9 mouse cellular contexts compared by ENCODE assay signal in the genomic region with DNA sequence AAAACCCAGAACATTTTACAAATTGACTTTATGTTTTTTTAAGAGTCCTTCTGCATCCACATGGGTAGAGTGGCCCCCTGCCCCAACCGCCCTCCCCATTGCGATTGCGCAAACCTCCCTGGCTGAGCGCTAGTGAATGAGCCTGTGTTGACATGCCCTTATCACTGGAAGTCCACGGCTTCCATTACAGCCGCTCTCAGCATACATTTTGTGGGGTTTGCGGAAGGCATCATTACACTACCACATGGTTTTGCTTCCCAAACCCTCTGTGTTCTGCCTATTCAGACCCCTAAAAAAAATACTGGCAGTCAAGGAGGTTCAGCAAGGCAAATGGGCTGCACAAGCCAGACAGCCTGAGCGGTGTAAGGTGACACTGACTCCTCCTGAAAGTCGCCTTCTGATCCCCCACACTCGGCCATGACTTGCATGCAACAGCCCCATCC. TPM values are rescaled to one million over a fixed set of nuclear protein-coding genes. Genes with fewer than 3 reads are reported as not detected.
DNase-seq lines count a peak whose midpoint lies in the region; ATAC-seq and TF ChIP-seq lines count a peak whose summit lies in the region.
"Had no signal": no experiment of that assay in that cellular context is flagged by ENCODE, and none has a peak within 500 bp of the region (broad histone marks: within the 10 kb centered on the region; RNA-seq: fewer than 3 reads in every experiment).

No protein-coding gene starts in this region.

- no peak overlapping the region for H3K4me3 ChIP-seq in hindbrain, embryonic 10.5 days
- no peak overlapping the region for H3K4me3 ChIP-seq in hindbrain, embryonic 16.5 days (ENCODE audit: low read length)
- no peak overlapping the region for H3K4me3 ChIP-seq in intestine, embryonic 15.5 days (replicated peaks)
- H3K4me3 ChIP-seq in liver, postnatal 0 days (ENCODE audit: low read depth, low read length), result no peak overlapping the region
- no peak overlapping the region for H3K4me3 ChIP-seq in forebrain, embryonic 16.5 days (replicated peaks; ENCODE audit: low read length)
- H3K4me3 ChIP-seq: megakaryocyte, embryonic 14.5 days; neural tube, embryonic 12.5 days had no signal

- H3K9me3 ChIP-seq in hindbrain, embryonic 10.5 days, result no peaks in the 10 kb centered on the region
- no peaks in the 10 kb centered on the region for H3K9me3 ChIP-seq in hindbrain, embryonic 16.5 days (ENCODE audit: control insufficient read depth, low read length)
- H3K9me3 ChIP-seq in intestine, embryonic 15.5 days, result no peaks in the 10 kb centered on the region
- H3K9me3 ChIP-seq in liver, postnatal 0 days (ENCODE audit: low read length), result no peaks in the 10 kb centered on the region
- H3K9me3 ChIP-seq in forebrain, embryonic 16.5 days (ENCODE audit: control insufficient read depth, low read length), result no peaks in the 10 kb centered on the region
- H3K9me3 ChIP-seq: megakaryocyte, embryonic 14.5 days; neural tube, embryonic 12.5 days had no signal

- no peak overlapping the region for H3K9ac ChIP-seq in hindbrain, embryonic 16.5 days (ENCODE audit: low read depth, low read length)
- no peak overlapping the region for H3K9ac ChIP-seq in intestine, embryonic 15.5 days
- H3K9ac ChIP-seq in liver, postnatal 0 days (replicated peaks), result peak overlapping the region; percentile 26; the same call in 1 of the 2 replicates
- H3K9ac ChIP-seq in forebrain, embryonic 16.5 days (replicated peaks; ENCODE audit: low read depth, low read length), result no peak overlapping the region
- H3K9ac ChIP-seq: neural tube, embryonic 12.5 days had no signal

- H3K4me1 ChIP-seq in hindbrain, embryonic 10.5 days (replicated peaks), result peaks cover 5% of the 10 kb centered on the region; the same call in 1 of the 2 replicates
- no peaks in the 10 kb centered on the region for H3K4me1 ChIP-seq in hindbrain, embryonic 16.5 days (ENCODE audit: control insufficient read depth, insufficient read depth, low read depth, low read length)
- H3K4me1 ChIP-seq in intestine, embryonic 15.5 days (replicated peaks), result peaks cover 16% of the 10 kb centered on the region; the same call in 1 of the 2 replicates
- H3K4me1 ChIP-seq in liver, postnatal 0 days (ENCODE audit: insufficient read depth), result peaks cover 32% of the 10 kb centered on the region
- H3K4me1 ChIP-seq in forebrain, embryonic 16.5 days (replicated peaks; ENCODE audit: control insufficient read depth, insufficient read depth, low read length), result no peaks in the 10 kb centered on the region
- H3K4me1 ChIP-seq: neural tube, embryonic 12.5 days had no signal

- no peak for ATAC-seq in hindbrain, embryonic 16.5 days
- peak; percentile 55 for ATAC-seq in common myeloid progenitor, adult 5-6 weeks (replicated peaks; ENCODE audit: low read depth, poor library complexity, severe bottlenecking)
- peak; percentile 73 for ATAC-seq in intestine, embryonic 15.5 days
- peak; percentile 78 for ATAC-seq in liver, postnatal 0 days
- ATAC-seq in forebrain, embryonic 16.5 days, result no peak

- no peak for TF ChIP-seq CTCF in liver, postnatal 0 days (IDR thresholded peaks at IDR 0.05; ENCODE audit: low read depth)

- no peaks in the 10 kb centered on the region for H3K36me3 ChIP-seq in hindbrain, embryonic 10.5 days
- no peaks in the 10 kb centered on the region for H3K36me3 ChIP-seq in hindbrain, embryonic 16.5 days (ENCODE audit: control insufficient read depth, insufficient read depth, low read length)
- H3K36me3 ChIP-seq in intestine, embryonic 15.5 days, result no peaks in the 10 kb centered on the region
- H3K36me3 ChIP-seq in liver, postnatal 0 days (replicated peaks; ENCODE audit: insufficient read depth, low read length), result no peaks in the 10 kb centered on the region
- H3K36me3 ChIP-seq in forebrain, embryonic 16.5 days (ENCODE audit: control insufficient read depth, insufficient read depth), result no peaks in the 10 kb centered on the region
- H3K36me3 ChIP-seq: neural tube, embryonic 12.5 days had no signal

- H3K4me2 ChIP-seq in hindbrain, embryonic 16.5 days (ENCODE audit: low read length), result no peak overlapping the region
- peak overlapping the region; percentile 42; the same call in 1 of the 2 replicates for H3K4me2 ChIP-seq in intestine, embryonic 15.5 days (replicated peaks)
- H3K4me2 ChIP-seq in liver, postnatal 0 days (ENCODE audit: low read depth, low read length), result peak overlapping the region; percentile 55
- H3K4me2 ChIP-seq in forebrain, embryonic 16.5 days (ENCODE audit: low read length), result no peak overlapping the region
- H3K4me2 ChIP-seq: neural tube, embryonic 12.5 days had no signal

- H3K27me3 ChIP-seq in hindbrain, embryonic 10.5 days (ENCODE audit: insufficient read depth, poor library complexity, severe bottlenecking), result no peaks in the 10 kb centered on the region
- no peaks in the 10 kb centered on the region for H3K27me3 ChIP-seq in hindbrain, embryonic 16.5 days (replicated peaks; ENCODE audit: control insufficient read depth, insufficient read depth, low read length)
- H3K27me3 ChIP-seq in intestine, embryonic 15.5 days (replicated peaks), result no peaks in the 10 kb centered on the region
- no peaks in the 10 kb centered on the region for H3K27me3 ChIP-seq in liver, postnatal 0 days (ENCODE audit: insufficient read depth, low read length)
- no peaks in the 10 kb centered on the region for H3K27me3 ChIP-seq in forebrain, embryonic 16.5 days (replicated peaks; ENCODE audit: control insufficient read depth, insufficient read depth, low read length)
- H3K27me3 ChIP-seq: neural tube, embryonic 12.5 days had no signal

- 40% methylated on average over 10 of the region's 10 CpGs for WGBS in hindbrain, embryonic 10.5 days
- 50% methylated on average over 10 of the region's 10 CpGs for WGBS in hindbrain, embryonic 16.5 days
- WGBS in intestine, embryonic 15.5 days, result 30% methylated on average over 10 of the region's 10 CpGs
- 12% methylated on average over 10 of the region's 10 CpGs for WGBS in liver, postnatal 0 days (ENCODE audit: insufficient replicate concordance)
- WGBS in forebrain, embryonic 16.5 days, result 64% methylated on average over 10 of the region's 10 CpGs

- DNase-seq in hindbrain, embryonic 10.5 days (ENCODE audit: low spot score), result no peak
- DNase-seq in liver, postnatal 0 days, result peak; percentile 68
- no peak for DNase-seq in lung, postnatal 10 days

- 0 out of 2 replicates have a peak overlapping the region, but pooled peaks have one; percentile 29 for H3K27ac ChIP-seq in hindbrain, embryonic 10.5 days
- H3K27ac ChIP-seq in hindbrain, embryonic 16.5 days (ENCODE audit: low read depth, low read length), result no peak overlapping the region
- no peak overlapping the region for H3K27ac ChIP-seq in intestine, embryonic 15.5 days
- peak overlapping the region; percentile 57; the same call in 1 of the 2 replicates for H3K27ac ChIP-seq in liver, postnatal 0 days (ENCODE audit: low read depth)
- no peak overlapping the region for H3K27ac ChIP-seq in forebrain, embryonic 16.5 days (ENCODE audit: low read length)
- H3K27ac ChIP-seq: neural tube, embryonic 12.5 days had no signal

- TF ChIP-seq EP300 in liver, postnatal 0 days (IDR thresholded peaks at IDR 0.05; ENCODE audit: low read depth), result no peak

RNA-seq across cellular contexts. Expression of gene Oaf, which starts 7.0 kb away (rescaled TPM):
- polyA plus RNA-seq in hindbrain, embryonic 10.5 days (2016; fragmentation: Nextera tagmentation; extraction: Ambion mirVana), result 34.9 and 43.0 TPM in 2 replicates
- 4.1 and 7.0 TPM in 2 replicates for polyA plus RNA-seq in hindbrain, embryonic 16.5 days (2015; fragmentation: Nextera tagmentation; extraction: Ambion mirVana)
- total RNA-seq in common myeloid progenitor, adult 5-6 weeks (2017), result 6.4 and 11.6 TPM in 2 replicates
- 56.8 and 61.0 TPM in 2 replicates for polyA plus RNA-seq in intestine, embryonic 15.5 days (2015; fragmentation: Nextera tagmentation; extraction: Ambion mirVana)
- polyA plus RNA-seq in liver, postnatal 0 days (2015; fragmentation: Nextera tagmentation; extraction: Ambion mirVana), result 59.3 and 70.0 TPM in 2 replicates
- polyA plus RNA-seq in forebrain, embryonic 16.5 days (2015; fragmentation: Nextera tagmentation; extraction: Ambion mirVana), result 5.7 and 10.5 TPM in 2 replicates

RNA-seq across cellular contexts. Expression of gene Pou2f3, which starts 36.6 kb away (rescaled TPM):
- polyA plus RNA-seq in hindbrain, embryonic 10.5 days (2016; fragmentation: Nextera tagmentation; extraction: Ambion mirVana), result 0.09 TPM in 1 of 2 replicates, not detected in the other
- 0.11 TPM in 1 of 2 replicates, not detected in the other for polyA plus RNA-seq in hindbrain, embryonic 16.5 days (2015; fragmentation: Nextera tagmentation; extraction: Ambion mirVana)
- total RNA-seq in common myeloid progenitor, adult 5-6 weeks (2017), result not detected in 2 replicates
- 0.52 and 0.70 TPM in 2 replicates for polyA plus RNA-seq in intestine, embryonic 15.5 days (2015; fragmentation: Nextera tagmentation; extraction: Ambion mirVana)
- 0.05 TPM in 1 of 2 replicates, not detected in the other for polyA plus RNA-seq in liver, postnatal 0 days (2015; fragmentation: Nextera tagmentation; extraction: Ambion mirVana)
- not detected in 2 replicates for polyA plus RNA-seq in forebrain, embryonic 16.5 days (2015; fragmentation: Nextera tagmentation; extraction: Ambion mirVana)
- polyA plus RNA-seq: neural tube, embryonic 12.5 days had no signal

Comparison
In these comparisons a context has a peak if more than half of its experiments do, and no peak if none do; other contexts are left out.
1. H3K27ac ChIP-seq: peak in hindbrain, embryonic 10.5 days (single experiment) and liver, postnatal 0 days (single experiment); none in hindbrain, embryonic 16.5 days (single experiment), intestine, embryonic 15.5 days (single experiment) and forebrain, embryonic 16.5 days (single experiment).
2. ATAC-seq: peak in common myeloid progenitor, adult 5-6 weeks (single experiment), intestine, embryonic 15.5 days (single experiment) and liver, postnatal 0 days (single experiment); none in hindbrain, embryonic 16.5 days (single experiment) and forebrain, embryonic 16.5 days (single experiment).
3. H3K4me2 ChIP-seq: peak in intestine, embryonic 15.5 days (single experiment) and liver, postnatal 0 days (single experiment); none in hindbrain, embryonic 16.5 days (single experiment) and forebrain, embryonic 16.5 days (single experiment).